Mouse (Mus musculus) MEL (cell line): ENCODE data around the gene Igfals.

ENCODE experiments used
- CTCF ChIP-seq, 3 experiments: IDR thresholded peaks in 2 of 3; conservative IDR thresholded peaks in 1 of 3; 2 replicates each; pipeline ENCODE4 v1.5.1; 2011 to 2012; ENCODE audit warnings: low read length in 3 of 3, low read depth in 2 of 3, mild to moderate bottlenecking in 2 of 3, improper control_type of control experiment in 1 of 3, inconsistent platforms in 1 of 3, mixed read lengths in 1 of 3, moderate library complexity in 1 of 3; ENCODE audit not compliant: control insufficient read depth in 1 of 3, insufficient read depth in 1 of 3, poor library complexity in 1 of 3, severe bottlenecking in 1 of 3
- EP300 ChIP-seq, 2 experiments: IDR thresholded peaks; 2 replicates each; pipeline ENCODE4 v1.6.1; 2011; ENCODE audit warnings: improper control_type of control experiment in 2 of 2, low read length in 2 of 2, low read depth in 1 of 2, mild to moderate bottlenecking in 1 of 2
- GABPA ChIP-seq: IDR thresholded peaks from 2 replicates; pipeline ENCODE4 v1.6.1; 2012; ENCODE audit warnings: low read depth, mild to moderate bottlenecking, inconsistent platforms, low read length, improper control_type of control experiment, moderate library complexity
- HCFC1 ChIP-seq: IDR thresholded peaks from 2 replicates; pipeline ENCODE4 v1.6.1; 2012; ENCODE audit warnings: low read depth, mild to moderate bottlenecking, inconsistent platforms, low read length, improper control_type of control experiment, moderate library complexity
- MXI1 ChIP-seq: IDR thresholded peaks from 2 replicates; pipeline ENCODE4 v1.6.1; 2011; ENCODE audit warnings: mild to moderate bottlenecking, low read depth, low read length, improper control_type of control experiment
- NELFE ChIP-seq: IDR thresholded peaks from 2 replicates; pipeline ENCODE4 v1.6.1; 2011; ENCODE audit warnings: low read depth, low read length, improper control_type of control experiment
- POLR2A ChIP-seq, 2 experiments: IDR thresholded peaks; 2 replicates each; pipeline ENCODE4 v1.6.1; 2011 to 2012; ENCODE audit warnings: low read length in 2 of 2, mild to moderate bottlenecking in 2 of 2, control low read depth in 1 of 2, improper control_type of control experiment in 1 of 2, low read depth in 1 of 2, moderate library complexity in 1 of 2; ENCODE audit not compliant: control insufficient read depth in 1 of 2, insufficient read depth in 1 of 2, poor library complexity in 1 of 2
- RAD21 ChIP-seq: IDR thresholded peaks from 2 replicates; pipeline ENCODE4 v1.6.1; 2011; ENCODE audit warnings: mild to moderate bottlenecking, low read depth, low read length, improper control_type of control experiment
- ZKSCAN1 ChIP-seq: IDR thresholded peaks from 2 replicates; pipeline ENCODE4 v1.6.1; 2012; ENCODE audit warnings: low read depth, mild to moderate bottlenecking, inconsistent platforms, low read length, improper control_type of control experiment, moderate library complexity

DNA sequence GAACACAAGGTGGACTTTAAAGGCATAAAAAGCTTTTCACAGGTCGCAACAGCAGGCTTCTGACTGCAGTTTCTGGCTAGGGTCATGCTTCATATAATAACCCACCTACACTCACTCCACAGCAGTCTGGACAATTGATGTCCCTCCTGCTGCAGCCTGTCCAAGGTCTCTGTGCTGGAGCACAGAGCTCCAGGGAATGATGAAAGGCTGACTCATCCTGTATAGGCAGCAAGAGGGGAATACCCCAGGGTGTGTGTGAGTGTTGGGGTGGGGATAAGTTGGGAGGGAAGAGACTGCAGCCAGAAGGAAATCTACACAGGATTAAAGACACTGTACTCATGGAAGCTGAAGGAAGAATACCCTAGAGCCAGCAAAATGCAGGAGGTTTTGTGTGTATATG lies 63.7 kb downstream of the Igfals start:
- no peak for TF ChIP-seq EP300 (IDR thresholded peaks at IDR 0.05; ENCODE audit: low read depth in 1 of 2, low read length in 2 of 2)
- TF ChIP-seq CTCF (IDR thresholded peaks at IDR 0.05 in 2 of 3, conservative IDR thresholded peaks at IDR 0.05 in 1 of 3; ENCODE audit: control insufficient read depth in 1 of 3, insufficient read depth in 1 of 3, low read depth in 2 of 3, low read length in 3 of 3, poor library complexity in 1 of 3, severe bottlenecking in 1 of 3), result no peak
- no peak for TF ChIP-seq MXI1
- no peak for TF ChIP-seq RAD21
- no peak for TF ChIP-seq GABPA
- no peak for TF ChIP-seq NELFE
- no peak for TF ChIP-seq POLR2A (IDR thresholded peaks at IDR 0.05; ENCODE audit: control insufficient read depth in 1 of 2, insufficient read depth in 1 of 2, low read depth in 1 of 2, low read length in 2 of 2, poor library complexity in 1 of 2)
- TF ChIP-seq HCFC1, result no peak
- no peak for TF ChIP-seq ZKSCAN1
